Mouse (Mus musculus): ENCODE results near the gene Sec14l3. TPM values are rescaled to one million over a fixed set of nuclear protein-coding genes. Genes with fewer than 3 reads are reported as not detected.
"Not testable (repeated sequence)": the region's sequence is repeated elsewhere in the genome, so short reads cannot be mapped to it uniquely, and the experiment has no call there.

Sec14l3 gene
- total RNA-seq, 1 experiment from 2014 or later, result 0.56 TPM

DNA sequence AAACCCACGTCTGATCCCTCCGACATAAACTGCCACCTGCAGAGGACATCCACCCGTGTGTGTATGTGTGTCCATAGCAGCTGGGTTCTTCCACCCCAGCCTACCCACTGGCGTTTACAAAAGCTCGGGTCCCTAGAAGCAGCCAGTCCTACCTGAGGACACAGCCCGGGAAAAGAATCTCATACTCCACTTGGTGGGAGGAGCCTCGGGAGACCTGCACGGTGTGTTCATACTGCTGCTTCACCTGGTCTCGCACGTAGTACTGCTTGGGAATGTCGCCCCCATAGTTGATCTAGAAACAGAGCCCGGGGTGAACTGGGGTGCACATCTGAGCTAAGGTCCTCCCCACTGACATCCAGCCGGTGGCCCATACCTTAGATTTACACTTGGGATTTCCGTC lies 38.9 kb downstream of the Sec14l3 start:
- DNase-seq, result no peak

DNA sequence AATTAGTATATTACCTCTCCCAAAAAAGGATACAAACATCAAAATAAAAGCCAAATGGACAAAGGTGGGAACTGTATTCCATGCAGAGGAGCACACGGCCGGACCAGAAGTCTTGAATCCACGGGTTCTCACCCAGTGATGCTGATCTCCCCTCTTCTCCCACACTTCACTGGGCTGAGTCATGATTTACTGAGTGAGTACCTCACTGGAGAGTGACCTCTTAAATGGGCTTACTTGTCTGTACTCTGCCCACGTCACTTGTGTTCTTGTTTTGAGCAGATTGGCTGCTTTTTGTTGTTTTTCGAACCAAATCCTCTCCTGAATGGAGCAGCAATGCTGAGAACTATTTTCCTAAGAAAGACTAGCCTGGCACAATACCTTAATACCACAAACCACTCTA lies 40.3 kb downstream of the Sec14l3 start:
- DNase-seq, result no peak

DNA sequence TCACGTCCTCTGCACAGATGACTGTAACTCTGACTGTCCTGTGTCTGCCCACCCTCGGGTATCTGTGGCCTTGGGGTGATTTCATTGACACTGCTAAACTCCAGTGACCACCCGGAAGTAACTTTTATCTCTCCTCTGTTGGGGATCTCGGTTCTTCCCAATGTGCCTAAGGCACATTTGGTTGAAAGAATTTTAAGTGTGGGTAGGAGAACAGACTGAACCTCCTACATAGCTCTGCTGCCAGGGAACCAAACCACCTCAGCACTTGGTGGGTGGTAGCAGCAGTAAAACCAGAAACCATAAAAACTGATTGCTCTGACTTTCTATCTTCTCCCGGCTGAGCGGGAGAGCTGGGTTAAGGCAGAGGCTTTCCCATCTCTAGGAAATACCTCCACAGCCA lies 40.8 kb downstream of the Sec14l3 start:
- no peak for DNase-seq

DNA sequence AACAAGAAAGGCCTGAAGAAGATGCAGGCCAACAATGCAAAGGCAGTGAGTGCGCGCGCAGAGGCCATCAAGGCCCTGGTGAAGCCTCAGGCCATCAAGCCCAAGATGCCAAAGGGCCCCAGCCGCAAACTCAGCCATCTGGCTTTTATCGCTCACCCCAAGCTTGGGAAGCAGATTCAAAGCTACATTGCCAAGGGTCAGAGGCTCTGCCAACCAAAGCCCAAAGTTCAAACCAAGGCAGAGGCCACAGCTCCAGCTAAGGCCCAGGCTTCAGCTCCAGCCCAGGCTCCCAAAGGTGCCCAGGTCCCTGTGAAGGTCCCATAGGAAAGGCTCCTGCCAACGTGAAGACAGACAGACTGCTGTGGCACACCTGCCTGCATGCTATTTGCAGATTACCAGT lies 43.3 kb downstream of the Sec14l3 start:
- DNase-seq, result not testable (repeated sequence)

DNA sequence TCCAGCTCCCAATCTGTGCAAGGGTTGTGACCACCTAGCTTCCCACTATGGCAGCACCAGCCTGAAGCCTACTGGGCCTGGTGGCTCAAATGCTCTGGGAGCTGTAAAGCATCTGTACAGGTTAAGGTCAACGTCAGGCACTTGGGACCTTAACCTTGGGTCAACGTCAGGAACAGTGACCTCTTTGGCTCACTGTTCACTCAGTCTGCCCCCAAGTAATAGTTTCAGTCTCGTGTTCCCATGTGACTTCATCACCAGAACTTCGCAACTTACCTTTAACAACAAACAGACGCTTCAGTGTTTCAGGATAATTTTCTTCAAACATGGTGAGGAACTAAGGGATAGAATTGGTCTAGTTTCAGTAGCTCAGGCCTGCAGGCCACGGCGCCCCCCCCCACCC lies 44.0 kb downstream of the Sec14l3 start:
- no peak for DNase-seq

DNA sequence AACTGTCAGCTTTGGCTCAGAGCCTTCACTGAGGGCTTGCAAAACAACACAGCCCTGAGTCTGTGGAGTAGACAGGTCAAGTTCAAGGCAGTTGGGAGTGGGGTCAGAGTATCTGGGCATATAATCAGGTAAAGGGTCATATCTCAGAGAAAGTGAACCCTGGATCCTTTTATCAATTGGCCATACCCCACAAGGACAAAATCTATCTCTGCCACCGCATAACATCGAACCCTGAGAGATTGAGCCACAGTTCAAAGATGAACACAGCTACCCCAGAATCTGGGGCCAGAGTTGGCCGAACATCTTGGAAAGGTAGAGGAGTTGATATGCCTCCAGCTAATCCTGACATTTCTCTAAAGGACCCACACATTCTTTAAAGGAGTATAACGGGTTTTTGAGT lies 47.4 kb downstream of the Sec14l3 start:
- DNase-seq, result no peak

DNA sequence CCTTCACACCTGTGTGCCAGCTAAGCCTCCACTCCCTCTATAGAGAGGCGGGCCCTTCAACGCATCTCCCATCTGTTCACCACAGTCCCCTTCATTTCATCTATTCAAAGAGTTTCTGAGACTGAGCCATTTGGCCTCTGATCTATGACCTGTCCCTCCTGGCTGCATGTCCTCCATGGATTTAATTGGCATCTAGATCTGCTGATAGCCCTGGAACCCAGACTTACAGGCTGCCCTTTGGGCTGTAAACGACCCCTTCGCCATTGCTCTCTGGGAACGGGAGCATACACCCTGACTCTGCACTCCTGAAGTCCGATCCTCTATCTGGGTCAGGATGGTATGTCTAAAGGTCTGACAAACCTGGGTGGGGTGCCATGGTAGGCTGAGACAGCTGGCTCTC lies 48.2 kb downstream of the Sec14l3 start:
- no peak for DNase-seq

- peak; percentile 52 for DNase-seq
These were observed 48.9 kb downstream of the Sec14l3 start for GRCm38 (mm10) chr11:4113496-4113895.

GRCm38 (mm10) chr11:4113970-4114369 lies 49.3 kb downstream of the Sec14l3 start:
- DNase-seq, result no peak

GRCm38 (mm10) chr11:4114541-4114940 lies 49.9 kb downstream of the Sec14l3 start:
- DNase-seq, result not testable (repeated sequence)

DNA sequence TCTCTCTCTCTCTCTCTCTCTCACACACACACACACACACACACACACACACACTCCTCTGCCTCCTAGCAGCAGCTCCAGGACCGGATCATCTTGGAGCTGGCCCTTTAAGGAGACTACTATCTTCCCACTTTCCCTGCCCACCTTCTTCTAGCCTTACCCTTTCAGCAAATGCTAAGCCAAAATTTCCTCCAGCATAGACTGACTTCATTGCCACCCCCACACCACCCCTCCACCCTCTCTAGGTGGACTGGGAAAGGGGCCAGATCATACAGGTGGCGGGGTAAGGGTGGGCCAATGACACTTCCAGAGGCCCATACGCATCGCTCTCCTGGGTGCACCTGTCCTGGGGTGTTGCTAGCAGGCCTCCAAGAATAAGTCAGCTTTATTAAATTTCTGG lies 50.8 kb downstream of the Sec14l3 start:
- no peak for DNase-seq

- DNase-seq, result no peak
These were observed 52.0 kb downstream of the Sec14l3 start for GRCm38 (mm10) chr11:4116458-4117141.

DNA sequence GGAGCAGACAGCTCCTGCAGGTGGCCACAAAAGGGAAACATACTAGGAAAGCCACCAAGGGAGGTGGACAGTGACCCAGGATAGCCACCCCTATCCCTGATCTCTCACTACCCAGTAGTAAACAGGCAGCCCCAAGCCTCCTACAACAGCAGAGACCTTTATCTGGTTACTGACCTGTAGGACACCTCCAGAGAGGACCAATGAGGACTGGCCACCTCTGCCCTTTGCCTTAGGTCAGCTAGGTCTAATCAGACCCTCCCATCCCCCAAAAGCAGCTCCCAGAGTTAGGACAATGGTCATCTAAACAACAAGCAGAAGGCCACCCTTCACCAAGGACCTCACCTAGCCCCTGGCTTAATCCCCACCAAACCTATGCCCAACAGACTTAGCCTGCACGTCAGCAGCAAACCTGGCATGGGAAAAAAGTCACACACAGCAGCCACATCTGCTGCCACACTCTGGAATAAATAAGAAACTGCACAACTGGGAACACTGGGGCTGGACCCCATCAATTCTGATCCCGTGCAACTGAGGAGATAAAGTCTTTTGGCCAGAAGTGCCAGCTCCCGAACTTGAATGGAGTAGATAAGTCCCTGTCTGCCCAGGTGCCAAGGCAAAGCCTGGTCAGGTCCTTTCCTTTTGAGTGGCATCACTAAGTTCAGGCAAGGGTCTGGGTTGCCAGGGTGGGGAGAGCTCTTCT lies 52.9 kb downstream of the Sec14l3 start:
- no peak for DNase-seq

DNA sequence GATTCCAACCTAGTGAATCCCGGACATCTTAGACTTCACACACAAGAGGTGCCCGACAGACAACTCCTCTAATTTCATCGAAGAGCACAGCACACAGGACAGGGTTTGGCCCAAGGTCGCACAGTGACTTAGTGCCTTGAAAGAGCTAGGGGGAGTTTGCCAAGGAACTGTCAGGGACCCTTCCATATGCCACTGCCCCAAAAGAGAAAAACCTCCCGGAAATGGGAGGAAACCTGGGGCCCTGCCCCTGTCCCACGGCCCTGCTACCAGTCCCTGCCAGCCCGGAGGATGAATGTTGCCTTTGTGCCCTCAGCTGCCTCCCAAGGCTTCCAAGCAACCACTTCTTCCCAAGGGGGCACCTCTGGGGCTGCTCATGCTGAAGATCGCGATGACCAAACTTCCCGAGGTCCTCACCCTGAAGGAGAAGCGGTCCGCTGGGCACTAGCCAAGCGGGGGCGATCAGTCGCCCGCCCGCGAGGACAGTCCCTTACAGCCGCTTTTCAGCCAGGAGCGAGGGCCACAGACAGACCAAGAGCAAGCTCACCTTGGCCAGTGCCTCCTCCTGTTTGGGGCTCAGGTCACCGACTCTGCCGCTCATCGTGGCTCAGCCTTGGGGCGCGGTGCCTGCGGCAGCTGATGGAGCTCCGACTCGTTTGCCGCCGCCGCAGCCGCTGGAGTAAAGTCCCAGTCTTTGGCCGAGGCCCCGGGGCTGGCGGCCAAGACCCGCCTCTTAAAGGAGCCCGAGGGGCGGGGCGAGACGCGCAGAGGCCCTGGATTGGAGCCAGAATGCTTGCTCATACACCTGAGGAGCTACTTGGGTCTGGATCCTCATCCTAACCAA lies 53.7 kb downstream of the Sec14l3 start:
- peak; percentile 74 for DNase-seq

- DNase-seq, result no peak
These were observed 55.0 kb downstream of the Sec14l3 start for GRCm38 (mm10) chr11:4119635-4120034.

GRCm38 (mm10) chr11:4121691-4122090 lies 57.0 kb downstream of the Sec14l3 start:
- DNase-seq, result no peak

GRCm38 (mm10) chr11:4122226-4122625 lies 57.6 kb downstream of the Sec14l3 start:
- DNase-seq, result no peak

- DNase-seq, result no peak
These were observed 58.3 kb downstream of the Sec14l3 start, which contains the start of gene Sec14l2 for GRCm38 (mm10) chr11:4122742-4123579. TSS of gene Sec14l2 (minus strand) at chr11:4123415.

- DNase-seq, result peak; percentile 73
These were observed 59.3 kb downstream of the Sec14l3 start for GRCm38 (mm10) chr11:4123922-4124321.

DNA sequence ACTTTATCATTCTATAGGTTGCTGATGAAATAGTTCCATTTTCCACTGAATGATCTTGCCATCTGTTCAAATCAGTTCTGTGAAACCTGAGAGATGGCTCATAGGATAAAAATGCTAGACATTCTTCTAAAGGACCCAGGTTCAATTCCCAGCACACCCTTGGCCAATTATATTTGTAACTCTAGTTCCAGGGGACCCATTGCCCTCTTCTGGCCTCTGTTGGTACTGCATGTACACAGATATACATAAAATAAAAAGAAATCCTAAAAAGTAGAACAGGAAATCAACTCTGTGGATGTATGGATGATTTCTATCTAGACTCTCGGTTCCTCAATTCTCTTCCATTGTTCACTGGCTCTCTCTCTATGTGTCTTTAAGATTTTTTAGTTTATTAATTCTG lies 62.4 kb downstream of the Sec14l3 start:
- no peak for DNase-seq
